Mouse (Mus musculus): ENCODE results near the gene Fbxl15.

Fbxl15 gene

GRCm38 (mm10) chr19:46322996-46323572, 4.9 kb upstream of the Fbxl15 start:
- no peak for DNase-seq

GRCm38 (mm10) chr19:46323716-46324115, 4.3 kb upstream of the Fbxl15 start:
- no peak for DNase-seq

- no peak for DNase-seq
Observed at GRCm38 (mm10) chr19:46324366-46324765, 3.6 kb upstream of the Fbxl15 start.

- DNase-seq: no peak
Observed at GRCm38 (mm10) chr19:46324918-46325317, 3.1 kb upstream of the Fbxl15 start.

DNA sequence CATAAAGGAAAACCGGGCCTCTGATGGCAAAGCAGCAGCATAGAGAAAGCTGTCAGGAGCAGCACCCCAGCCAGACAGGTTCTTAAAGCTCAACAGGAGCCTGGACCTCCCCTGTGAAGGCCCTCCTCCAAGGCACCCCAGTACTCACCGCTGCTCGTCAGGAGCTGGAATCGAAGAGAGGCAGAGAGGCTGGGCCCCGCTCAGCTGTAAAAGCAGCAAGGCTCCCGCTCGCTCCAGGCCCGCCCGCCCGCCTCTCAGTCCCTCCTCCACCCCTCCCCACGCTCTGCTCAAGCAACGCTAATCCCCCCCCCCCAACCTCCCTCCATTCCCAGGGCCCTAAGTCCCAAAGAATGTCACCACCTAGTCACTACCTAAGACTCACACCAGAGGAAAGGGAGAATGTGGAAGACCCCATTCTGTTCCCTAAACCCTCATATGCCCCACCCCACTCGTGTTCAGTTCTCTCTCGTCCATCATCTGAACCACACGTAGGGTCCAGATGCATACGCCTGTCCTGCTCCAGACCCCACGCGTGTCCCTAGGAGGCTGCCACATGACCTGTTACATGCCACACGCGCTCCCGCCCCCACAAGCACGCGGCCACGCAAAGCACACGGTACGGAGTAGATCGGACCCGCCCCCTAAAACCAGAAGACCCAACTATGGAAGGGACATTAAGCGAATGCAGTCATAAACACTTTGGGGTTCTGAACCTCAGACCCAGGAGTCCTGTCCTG, 1.8 kb upstream of the Fbxl15 start:
- no peak for DNase-seq

- DNase-seq: peak; percentile 19
Observed at GRCm38 (mm10) chr19:46326756-46327305, 1.2 kb upstream of the Fbxl15 start, which contains the start of gene Psd. Gene Psd (minus strand): TSS chr19:46327156.

- DNase-seq: no peak
Observed at GRCm38 (mm10) chr19:46327531-46328064, 386 bp upstream of the Fbxl15 start.

DNA sequence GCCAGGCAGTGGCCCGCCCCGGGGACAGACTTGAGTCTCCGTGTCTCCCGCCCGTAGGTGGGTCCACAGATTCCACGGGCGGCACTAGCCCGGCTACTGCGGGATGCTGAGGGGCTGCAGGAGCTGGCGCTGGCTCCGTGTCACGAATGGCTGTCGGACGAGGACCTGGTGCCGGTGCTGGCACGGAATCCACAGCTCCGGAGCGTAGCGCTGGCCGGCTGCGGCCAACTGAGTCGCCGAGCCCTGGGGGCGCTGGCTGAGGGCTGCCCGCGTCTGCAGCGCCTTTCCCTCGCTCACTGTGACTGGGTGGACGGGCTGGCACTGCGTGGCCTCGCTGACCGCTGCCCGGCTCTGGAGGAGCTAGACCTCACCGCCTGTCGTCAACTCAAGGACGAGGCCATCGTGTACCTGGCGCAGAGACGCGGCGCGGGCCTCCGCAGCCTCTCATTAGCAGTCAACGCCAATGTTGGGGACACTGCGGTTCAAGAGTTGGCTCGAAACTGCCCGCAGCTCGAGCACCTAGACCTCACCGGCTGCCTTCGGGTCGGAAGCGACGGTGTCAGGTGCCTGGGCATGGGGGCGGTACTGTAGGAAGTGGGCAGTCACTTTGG, 1.2 kb downstream of the Fbxl15 start:
- peak; percentile 16 for DNase-seq

GRCm38 (mm10) chr19:46329951-46330350, 2.0 kb downstream of the Fbxl15 start:
- peak; percentile 91 for DNase-seq

- DNase-seq: no peak
Observed at GRCm38 (mm10) chr19:46330696-46331095, 2.7 kb downstream of the Fbxl15 start.

DNA sequence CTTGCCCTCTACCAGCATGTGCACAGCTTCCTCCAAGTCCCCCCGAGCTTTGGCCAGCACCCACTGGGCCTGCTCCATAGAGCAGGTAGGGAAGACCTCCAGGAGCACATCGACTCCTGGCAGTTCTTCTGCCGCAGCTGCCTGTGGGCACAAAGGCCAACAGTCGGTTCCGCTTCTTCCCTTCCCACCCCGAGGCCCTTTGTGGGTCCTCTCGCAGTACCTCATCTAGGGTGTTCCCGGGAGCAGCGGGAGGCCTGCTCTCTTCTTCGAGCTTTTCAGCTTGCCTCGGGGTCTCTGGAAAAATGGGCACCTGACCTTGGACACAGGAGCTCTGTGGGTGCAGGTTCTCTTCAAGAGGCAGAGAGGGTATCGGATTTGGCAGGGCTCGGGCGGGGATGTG, 3.3 kb downstream of the Fbxl15 start:
- DNase-seq: no peak

DNA sequence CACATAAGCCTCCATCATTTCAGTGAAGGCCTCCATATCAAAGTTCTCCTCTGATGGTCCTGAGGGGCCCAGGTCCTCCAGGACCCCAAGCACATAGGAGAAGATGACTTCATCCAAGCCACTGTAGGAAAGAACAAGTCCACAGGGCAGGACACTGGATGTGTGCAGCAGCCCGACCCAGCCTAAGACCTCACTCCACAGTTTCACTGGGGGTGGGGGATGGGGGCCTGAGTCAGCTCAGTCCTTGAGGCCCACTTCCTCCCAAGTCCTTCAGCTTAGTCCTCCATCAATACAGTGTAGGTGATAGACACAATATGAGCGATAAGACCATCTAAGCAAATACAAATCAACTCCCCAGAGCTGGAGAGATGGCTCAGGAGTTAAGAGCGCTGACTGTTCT, 4.0 kb downstream of the Fbxl15 start:
- no peak for DNase-seq

GRCm38 (mm10) chr19:46332721-46333339, 4.8 kb downstream of the Fbxl15 start:
- no peak for DNase-seq

- no peak for DNase-seq
Observed at GRCm38 (mm10) chr19:46333906-46334305, 5.9 kb downstream of the Fbxl15 start.

- DNase-seq: no peak
Observed at GRCm38 (mm10) chr19:46337719-46338330, 9.8 kb downstream of the Fbxl15 start.

- peak; percentile 99 for DNase-seq
Observed at GRCm38 (mm10) chr19:46338331-46338936, 10.4 kb downstream of the Fbxl15 start, which contains the start of gene Cuedc2. Gene Cuedc2 (minus strand): TSS chr19:46338702.

DNA sequence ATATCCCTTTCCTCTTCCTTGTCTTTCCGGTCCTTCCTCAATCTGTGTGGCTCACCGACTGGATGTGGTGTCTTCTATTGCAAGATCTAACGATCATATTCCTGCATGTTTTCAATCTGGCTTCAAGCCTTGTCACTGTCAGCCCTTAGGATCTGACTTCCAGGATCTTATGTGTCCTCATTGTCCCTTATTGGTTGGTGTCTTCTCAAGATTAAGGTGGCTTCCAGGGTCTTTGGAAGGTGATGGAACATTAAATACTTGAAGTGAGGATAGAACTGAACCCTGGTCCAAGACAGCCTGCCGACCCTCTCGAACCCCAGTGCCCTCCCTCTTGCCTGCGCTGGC, 10.9 kb downstream of the Fbxl15 start:
- no peak for DNase-seq

GRCm38 (mm10) chr19:46339287-46339971, 11.4 kb downstream of the Fbxl15 start:
- peak; percentile 84 for DNase-seq

GRCm38 (mm10) chr19:46344710-46345419, 16.9 kb downstream of the Fbxl15 start:
- DNase-seq: no peak

- DNase-seq: no peak
Observed at GRCm38 (mm10) chr19:46347146-46347545, 19.2 kb downstream of the Fbxl15 start.

All from lung, postnatal 36 days (tissue).